Mouse (Mus musculus): ENCODE measurements around the gene Catsperz.

GRCm38 (mm10) chr19:6892512-6892911, 32.7 kb downstream of the Catsperz start:
- TF ChIP-seq CTCF (IDR thresholded peaks at IDR 0.05): no peak
- no peak for TF ChIP-seq EP300 (IDR thresholded peaks at IDR 0.05)
